8 mouse cellular contexts compared by ENCODE assay signal in the genomic region with DNA sequence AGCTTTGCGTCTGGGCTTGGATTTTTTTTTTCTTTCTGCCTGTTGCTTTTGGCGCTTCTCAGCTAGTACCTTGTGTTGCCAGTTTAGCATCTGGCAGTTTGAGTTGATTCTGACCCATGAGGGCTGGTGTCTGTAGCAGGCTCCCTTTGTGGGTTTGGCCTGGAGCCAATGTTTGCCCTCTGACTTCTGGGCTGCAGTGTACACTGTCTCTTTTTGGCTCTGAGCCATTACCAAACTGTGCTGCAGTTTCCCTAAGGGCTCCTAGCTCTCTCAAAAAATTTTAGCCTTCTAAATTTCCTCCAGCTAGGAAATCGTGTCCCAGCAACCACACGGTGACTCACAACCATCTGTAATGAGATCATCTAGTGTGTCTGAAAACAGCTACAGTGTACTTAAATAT. TPM values are rescaled to one million over a fixed set of nuclear protein-coding genes. Genes with fewer than 3 reads are reported as not detected.
DNase-seq lines count a peak whose midpoint lies in the region; ATAC-seq lines count a peak whose summit lies in the region.

No protein-coding gene starts in this region.

- H3K9ac ChIP-seq in kidney, embryonic 14.5 days (ENCODE audit: low read depth, low read length) = no peak overlapping the region
- H3K9ac ChIP-seq in liver, embryonic 11.5 days (ENCODE audit: low read depth, low read length) = no peak overlapping the region
- no peak overlapping the region for H3K9ac ChIP-seq in neural tube, embryonic 12.5 days

- WGBS in kidney, embryonic 14.5 days = 55% methylated on average over 4 of the region's 4 CpGs
- 75% methylated on average over 4 of the region's 4 CpGs for WGBS in liver, embryonic 11.5 days
- WGBS in neural tube, embryonic 12.5 days = 52% methylated on average over 4 of the region's 4 CpGs

- peak; percentile 28 for DNase-seq in kidney, adult 18-20 months
- peak; percentile 69 for DNase-seq in kidney, postnatal 14 days
- peak; percentile 34 for DNase-seq in liver, embryonic 11.5 days (ENCODE audit: low spot score)
- peak; percentile 16 for DNase-seq in testis, postnatal 14 days (ENCODE audit: low spot score)

- H3K27ac ChIP-seq in kidney, embryonic 14.5 days (ENCODE audit: low read depth, low read length) = no peak overlapping the region
- H3K27ac ChIP-seq in liver, embryonic 11.5 days (ENCODE audit: low read depth, low read length) = no peak overlapping the region
- no peak overlapping the region for H3K27ac ChIP-seq in neural tube, embryonic 12.5 days

- no peaks in the 10 kb centered on the region for H3K27me3 ChIP-seq in kidney, embryonic 14.5 days (ENCODE audit: control insufficient read depth, insufficient read depth, low read length)
- no peaks in the 10 kb centered on the region for H3K27me3 ChIP-seq in liver, embryonic 11.5 days (replicated peaks; ENCODE audit: control insufficient read depth, insufficient read depth, low read length)
- H3K27me3 ChIP-seq in neural tube, embryonic 12.5 days (replicated peaks) = no peaks in the 10 kb centered on the region

- no peak overlapping the region for H3K4me3 ChIP-seq in kidney, embryonic 14.5 days (ENCODE audit: low read length)
- no peak overlapping the region for H3K4me3 ChIP-seq in liver, embryonic 11.5 days (ENCODE audit: low read depth, low read length)
- H3K4me3 ChIP-seq in neural tube, embryonic 12.5 days = no peak overlapping the region

- no peaks in the 10 kb centered on the region for H3K9me3 ChIP-seq in kidney, embryonic 14.5 days (ENCODE audit: control insufficient read depth, low read length)
- H3K9me3 ChIP-seq in liver, embryonic 11.5 days (ENCODE audit: control insufficient read depth, low read length) = no peaks in the 10 kb centered on the region
- no peaks in the 10 kb centered on the region for H3K9me3 ChIP-seq in neural tube, embryonic 12.5 days

- H3K4me2 ChIP-seq in kidney, embryonic 14.5 days (replicated peaks; ENCODE audit: low read depth, low read length) = no peak overlapping the region
- H3K4me2 ChIP-seq in liver, embryonic 11.5 days = no peak overlapping the region
- no peak overlapping the region for H3K4me2 ChIP-seq in neural tube, embryonic 12.5 days (replicated peaks)

- no peak for ATAC-seq in kidney, embryonic 14.5 days (ENCODE audit: low FRiP score, low TSS enrichment)
- peak; percentile 98 for ATAC-seq in common myeloid progenitor, adult 5-6 weeks (replicated peaks; ENCODE audit: low read depth, poor library complexity, severe bottlenecking)
- peak; percentile 89 for ATAC-seq in granulocyte monocyte progenitor cell, adult 5-6 weeks (replicated peaks; ENCODE audit: poor library complexity, severe bottlenecking)
- peak; percentile 70 for ATAC-seq in liver, embryonic 11.5 days (replicated peaks; ENCODE audit: low FRiP score)
- peak; percentile 92 for ATAC-seq in neural tube, embryonic 12.5 days (ENCODE audit: low FRiP score, low read depth)

- no peaks in the 10 kb centered on the region for H3K4me1 ChIP-seq in kidney, embryonic 14.5 days (ENCODE audit: control insufficient read depth, insufficient read depth, low read length)
- no peaks in the 10 kb centered on the region for H3K4me1 ChIP-seq in liver, embryonic 11.5 days (replicated peaks; ENCODE audit: control insufficient read depth, insufficient read depth, low read length)
- H3K4me1 ChIP-seq in neural tube, embryonic 12.5 days = no peaks in the 10 kb centered on the region

- no peaks in the 10 kb centered on the region for H3K36me3 ChIP-seq in kidney, embryonic 14.5 days (ENCODE audit: control insufficient read depth, insufficient read depth, low read length)
- no peaks in the 10 kb centered on the region for H3K36me3 ChIP-seq in liver, embryonic 11.5 days (ENCODE audit: control insufficient read depth, insufficient read depth, low read length)
- H3K36me3 ChIP-seq in neural tube, embryonic 12.5 days = no peaks in the 10 kb centered on the region

RNA-seq across cellular contexts. Expression of gene Pyurf, which starts 50.1 kb away (rescaled TPM):
- 22.8 and 26.3 TPM in 2 replicates for polyA plus RNA-seq in kidney, embryonic 14.5 days (2014; fragmentation: Nextera tagmentation; extraction: Ambion mirVana)
- total RNA-seq in common myeloid progenitor, adult 5-6 weeks (2017) = 16.9 and 18.0 TPM in 2 replicates
- 7.5 and 7.7 TPM in 2 replicates for total RNA-seq in granulocyte monocyte progenitor cell, adult 5-6 weeks (2014; fragmentation: Nextera tagmentation)
- total RNA-seq in granulocyte monocyte progenitor cell, adult 5-6 weeks (2017) = 16.3 and 17.7 TPM in 2 replicates
- 13.5 and 14.9 TPM in 2 replicates for polyA plus RNA-seq in liver, embryonic 11.5 days (2014; fragmentation: Nextera tagmentation; extraction: Ambion mirVana)
- 16.4 and 17.2 TPM in 2 replicates for polyA plus RNA-seq in neural tube, embryonic 12.5 days (2016; fragmentation: Nextera tagmentation; extraction: Ambion mirVana)

Comparison
In these comparisons a context has a peak if more than half of its experiments do, and no peak if none do; other contexts are left out.
1. DNase-seq: peak in every context shown above with its lines; median percentile 69 in kidney, postnatal 14 days; 34 in liver, embryonic 11.5 days; 28 in kidney, adult 18-20 months; 16 in testis, postnatal 14 days.